Mouse (Mus musculus): ENCODE results near the gene Tmem129.

DNA sequence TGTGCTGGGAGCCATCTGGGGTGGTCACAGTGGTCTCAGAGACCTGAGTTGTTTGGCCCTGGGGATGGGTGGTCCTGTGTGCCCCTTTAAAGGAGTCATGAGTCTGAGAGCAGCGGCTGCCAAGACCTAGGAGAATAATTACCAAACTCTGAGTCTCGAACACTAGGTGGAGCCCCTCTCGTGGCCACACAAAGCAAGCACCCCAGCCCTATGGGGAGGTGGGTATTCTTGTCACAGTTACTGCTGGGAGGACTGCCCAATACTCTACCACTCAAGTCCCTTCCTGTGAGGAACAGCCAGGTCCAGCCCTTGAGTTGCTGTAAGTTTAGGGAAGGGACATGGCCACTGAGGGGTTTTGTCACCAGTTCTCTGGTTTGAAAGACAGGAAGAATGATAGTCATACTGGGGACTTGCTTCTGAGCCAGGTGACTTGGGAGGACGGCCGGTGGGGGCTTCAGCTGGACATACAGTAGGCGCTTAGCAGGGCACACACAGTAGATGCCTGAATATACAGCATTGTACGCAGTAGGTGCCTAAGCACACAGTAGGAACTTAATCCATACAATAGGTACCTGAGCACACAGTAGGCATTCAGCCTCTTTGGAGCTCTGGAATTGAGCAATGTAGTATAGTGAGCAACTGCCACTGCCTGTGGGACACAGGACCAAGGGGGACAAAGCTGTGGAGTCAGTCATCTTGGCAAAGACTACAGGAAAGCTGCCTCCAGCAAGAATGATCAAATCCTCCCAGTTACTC, 25.9 kb upstream of the Tmem129 start:
- TF ChIP-seq GATA1 (IDR thresholded peaks at IDR 0.05; ENCODE audit: borderline replicate concordance, low read length) (no peak), FLI1 (IDR thresholded peaks at IDR 0.05; ENCODE audit: low read length) (no peak)

Measured in megakaryocyte, embryonic 14.5 days (primary cell).